Mouse (Mus musculus) cerebellum, adult (tissue): ENCODE data around the gene Nr1i3.
"Not testable (repeated sequence)": the region's sequence is repeated elsewhere in the genome, so short reads cannot be mapped to it uniquely, and the experiment has no call there.

ENCODE experiments used
- ATAC-seq: cut with Nextera tagmentation; 2 replicates; pipeline ENCODE4 v1.9.2; 2017; ENCODE audit warnings: mild to moderate bottlenecking, moderate library complexity, mixed read lengths; ENCODE audit not compliant: insufficient number of reproducible peaks, low FRiP score, low TSS enrichment

Nr1i3 gene

GRCm38 (mm10) chr1:171226780-171227179 is 13.0 kb downstream of the Nr1i3 start:
- ATAC-seq = no peak

DNA sequence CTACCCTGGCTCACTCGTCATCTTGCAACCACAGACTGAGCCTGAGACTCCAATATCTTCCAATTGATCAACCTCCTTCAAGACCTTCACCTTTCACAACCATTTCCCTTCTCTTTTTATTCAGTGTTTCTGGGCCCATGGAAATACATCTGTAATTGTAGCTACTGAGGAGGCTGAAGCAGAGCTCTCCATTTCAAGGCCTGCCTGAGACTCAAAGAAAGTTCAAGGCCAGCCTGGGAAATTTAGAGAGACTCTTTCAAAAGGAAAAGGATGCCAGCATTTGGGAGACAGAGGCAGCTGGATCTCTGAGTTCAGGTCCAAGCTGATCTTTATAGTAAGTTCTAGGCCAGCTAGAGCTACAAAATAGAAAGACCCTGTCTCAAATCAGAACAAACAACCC is 14.1 kb downstream of the Nr1i3 start:
- no peak for ATAC-seq

GRCm38 (mm10) chr1:171229750-171230149 is 16.0 kb downstream of the Nr1i3 start:
- no peak for ATAC-seq

DNA sequence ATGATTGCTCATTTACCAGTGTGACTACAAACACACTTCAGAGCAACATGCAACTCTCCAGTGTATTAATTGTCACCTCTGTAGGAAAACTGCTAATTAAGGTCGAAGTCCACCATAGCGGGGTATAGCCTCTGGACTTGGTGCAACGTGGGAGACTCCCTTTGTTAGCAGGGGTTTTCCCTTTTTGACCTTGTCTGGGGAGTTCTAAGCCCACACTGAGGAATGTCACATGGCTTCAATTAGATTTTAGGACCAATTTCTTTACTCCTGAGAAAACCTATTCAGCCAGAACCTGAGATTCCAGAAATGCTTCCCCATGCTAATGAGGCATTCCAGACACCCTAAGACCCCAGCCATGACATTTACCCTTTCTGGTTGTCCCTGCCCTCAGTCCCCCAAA is 16.4 kb downstream of the Nr1i3 start:
- no peak for ATAC-seq

DNA sequence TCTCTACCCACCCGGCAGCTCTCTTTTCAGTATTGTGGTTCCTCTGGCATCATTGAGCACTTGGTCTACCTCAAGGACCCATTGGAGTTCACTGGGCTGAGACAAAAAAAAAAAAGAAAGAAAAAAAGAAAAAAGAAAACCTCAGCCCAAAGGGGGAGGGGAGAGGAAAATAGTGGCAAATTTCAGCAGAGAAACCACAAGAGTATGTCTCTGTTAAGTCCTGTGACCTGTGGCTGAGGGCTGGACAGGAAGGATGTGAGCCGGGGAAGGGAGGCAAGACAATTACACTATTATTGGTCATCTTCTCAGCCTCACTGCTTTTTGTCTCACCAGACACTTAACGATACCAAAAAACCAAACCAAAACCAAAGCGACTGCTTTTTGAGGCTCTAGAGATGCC is 18.1 kb downstream of the Nr1i3 start:
- no peak for ATAC-seq

DNA sequence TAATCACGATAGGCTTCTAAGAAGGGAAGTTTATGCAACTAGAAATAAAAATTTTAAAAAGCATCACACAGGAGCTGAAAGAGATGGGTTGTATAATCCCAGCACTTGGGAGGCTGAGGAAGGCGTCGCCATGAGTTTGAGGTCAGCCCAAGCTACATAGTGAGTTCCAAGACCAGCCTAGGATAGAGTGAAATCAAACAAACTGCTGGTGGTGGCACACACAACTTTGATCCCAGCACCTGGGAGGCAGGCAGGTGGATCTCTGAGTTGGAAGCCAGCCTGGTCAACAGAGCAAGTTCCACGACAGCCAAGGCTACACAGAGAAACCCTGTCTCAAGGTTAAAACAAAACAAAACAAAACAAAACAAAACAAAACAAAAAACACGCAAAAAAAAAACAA is 18.6 kb downstream of the Nr1i3 start:
- no peak for ATAC-seq

DNA sequence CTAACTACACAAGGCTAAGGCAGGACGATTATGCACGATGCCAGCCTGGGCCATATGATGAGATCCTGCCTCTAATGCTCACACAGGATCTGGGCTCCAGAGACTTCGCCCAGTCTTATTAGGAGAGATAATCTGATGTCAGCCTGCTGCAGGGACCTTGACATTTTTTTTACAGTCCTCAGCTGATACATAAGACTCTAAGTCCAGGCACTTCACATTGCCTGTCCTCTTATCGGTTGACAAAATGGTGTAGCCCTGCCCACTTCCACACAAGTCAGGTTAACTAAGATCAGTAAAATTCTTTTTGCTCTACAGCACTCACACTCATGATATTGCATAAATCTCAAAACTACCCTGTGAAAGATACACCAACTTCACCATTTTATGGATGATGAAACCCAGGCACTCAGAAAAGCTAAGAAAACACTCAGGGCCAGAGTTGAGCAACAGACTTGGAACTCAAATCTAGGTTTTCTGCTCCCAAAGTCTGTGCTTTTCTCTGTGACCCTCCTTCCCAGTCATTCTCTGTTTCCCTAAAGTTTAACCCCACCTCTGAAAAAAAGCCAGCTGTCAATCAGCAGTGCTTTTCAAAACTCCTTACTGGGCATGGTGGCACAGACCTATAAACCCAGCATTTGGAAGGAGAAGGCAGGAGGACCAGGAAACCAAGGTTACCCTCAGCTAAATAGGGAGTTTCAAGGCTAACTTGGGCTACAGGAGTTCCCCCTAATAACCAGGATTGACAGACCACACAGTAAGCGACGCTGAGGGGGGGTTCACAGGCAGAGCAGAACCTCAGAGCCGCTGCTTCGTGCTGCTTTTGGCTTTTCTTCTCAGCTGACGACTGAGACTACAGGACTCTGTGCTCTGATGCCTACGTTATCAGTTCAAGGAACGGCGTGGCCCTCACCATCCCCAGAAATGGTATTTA is 19.3 kb downstream of the Nr1i3 start:
- no peak for ATAC-seq

DNA sequence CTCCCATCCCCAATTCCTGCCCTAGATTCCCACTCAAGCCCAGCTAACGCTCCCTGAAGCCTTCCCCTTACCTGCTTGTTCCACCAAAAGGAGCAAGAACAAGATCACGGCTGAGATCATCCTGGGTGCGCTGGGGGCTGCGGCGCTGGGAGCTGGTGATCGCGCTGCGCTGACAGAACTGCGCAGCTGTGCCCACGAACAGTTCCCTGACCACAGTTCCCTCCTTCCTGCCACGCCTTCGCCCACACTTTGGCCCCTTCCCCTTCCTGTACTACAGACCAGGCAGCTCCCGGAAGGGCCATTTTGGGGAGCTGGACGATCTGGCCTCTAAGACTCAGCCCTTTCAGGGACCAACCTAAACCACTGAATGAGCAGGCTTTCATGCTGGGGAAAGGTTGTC is 20.4 kb downstream of the Nr1i3 start, which contains the start of gene Fcer1g:
Fcer1g (minus strand) TSS at position 240 of the 400 bp plus-strand sequence.
- no peak for ATAC-seq

DNA sequence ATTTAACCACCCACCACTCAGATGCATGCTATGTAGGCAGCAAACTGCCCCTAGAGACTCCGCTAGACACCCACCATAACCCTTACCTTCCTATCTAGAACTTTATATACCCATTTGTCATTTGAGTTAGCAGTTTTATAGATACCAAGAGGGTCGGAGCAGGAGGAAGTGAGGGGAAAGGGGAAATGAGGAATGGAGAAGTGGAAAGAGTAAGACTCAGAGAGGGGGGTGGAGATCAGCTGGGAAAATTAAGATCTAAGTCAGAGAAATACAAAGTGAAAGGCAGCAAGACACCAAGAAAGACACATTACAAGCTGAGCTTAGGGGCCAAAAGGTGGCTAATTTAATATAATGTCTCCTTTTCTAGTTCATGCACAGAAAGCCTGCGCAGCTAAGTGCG is 20.8 kb downstream of the Nr1i3 start:
- no peak for ATAC-seq

DNA sequence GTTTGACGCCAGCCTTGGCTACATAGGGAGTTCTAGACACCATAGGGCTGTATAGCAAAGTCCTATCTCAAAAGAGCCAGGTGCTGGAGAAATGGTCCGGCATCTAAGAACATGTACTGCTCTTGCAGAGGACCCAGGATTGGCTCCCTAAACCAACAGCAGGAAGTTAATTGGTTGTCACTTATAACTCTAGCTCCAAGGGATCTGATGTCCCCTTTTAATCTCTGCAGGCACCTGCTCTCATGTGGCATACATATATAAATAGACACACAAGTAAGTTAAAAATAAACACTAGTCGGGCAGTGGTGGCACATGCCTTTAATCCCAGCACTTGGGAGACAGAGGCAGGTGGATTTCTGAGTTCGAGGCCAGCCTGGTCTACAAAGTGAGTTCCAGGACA is 22.0 kb downstream of the Nr1i3 start:
- ATAC-seq = no peak

DNA sequence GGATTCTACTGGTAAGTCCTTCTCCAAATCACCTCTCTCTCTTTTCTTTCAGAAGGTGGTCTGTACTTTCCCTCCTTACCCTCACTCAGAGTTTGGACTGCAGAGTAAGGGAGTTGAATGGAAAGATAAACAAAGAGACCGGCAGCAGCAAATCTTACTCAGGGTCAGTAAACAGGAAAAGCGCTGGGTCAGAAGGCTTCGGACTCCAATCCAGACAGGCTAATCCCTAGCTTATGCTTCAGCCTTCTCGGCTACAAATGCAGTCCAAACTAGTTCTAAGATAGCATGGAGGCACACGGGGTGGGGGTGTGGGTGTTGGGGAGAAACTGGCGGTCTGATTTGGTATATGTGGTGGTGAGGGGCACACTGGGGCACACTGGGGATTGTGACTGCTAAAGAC is 23.7 kb downstream of the Nr1i3 start:
- no peak for ATAC-seq

GRCm38 (mm10) chr1:171238463-171238862 is 24.7 kb downstream of the Nr1i3 start:
- no peak for ATAC-seq

DNA sequence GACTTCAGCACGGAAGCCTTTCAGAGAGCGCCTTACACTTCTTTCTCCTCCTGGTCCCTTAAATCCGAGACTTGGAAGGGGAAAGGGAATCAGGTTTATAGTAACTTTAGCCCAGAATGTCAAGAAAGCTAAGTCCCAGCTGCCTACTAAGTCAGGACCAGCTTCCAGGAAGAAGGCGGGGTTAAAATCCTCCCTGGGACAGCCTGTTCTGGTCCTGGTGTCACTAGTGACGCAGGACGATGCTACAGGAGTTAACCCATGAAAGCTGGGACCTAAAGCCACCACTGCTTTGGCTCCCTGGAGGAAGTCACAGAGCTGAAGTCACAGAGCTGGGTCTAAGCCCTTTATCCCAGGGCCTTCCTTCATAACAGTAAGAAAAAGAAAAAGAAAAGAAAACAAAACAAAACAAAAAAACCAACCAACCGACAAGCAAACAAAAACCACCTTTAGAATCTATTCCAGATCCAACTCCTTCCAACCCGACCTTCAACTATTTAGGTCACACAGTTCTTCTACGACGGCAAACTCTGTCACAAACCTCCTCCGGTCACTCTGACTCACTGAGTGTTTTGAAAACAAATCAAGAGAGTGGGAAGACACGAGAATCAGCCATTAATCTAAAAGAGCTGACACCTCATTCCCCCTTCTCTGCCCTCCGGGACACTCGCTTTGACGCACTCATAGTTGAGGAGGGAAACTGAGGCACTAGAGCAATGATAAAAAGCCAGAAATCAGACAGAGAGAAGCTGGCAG is 26.4 kb downstream of the Nr1i3 start:
- ATAC-seq = no peak

DNA sequence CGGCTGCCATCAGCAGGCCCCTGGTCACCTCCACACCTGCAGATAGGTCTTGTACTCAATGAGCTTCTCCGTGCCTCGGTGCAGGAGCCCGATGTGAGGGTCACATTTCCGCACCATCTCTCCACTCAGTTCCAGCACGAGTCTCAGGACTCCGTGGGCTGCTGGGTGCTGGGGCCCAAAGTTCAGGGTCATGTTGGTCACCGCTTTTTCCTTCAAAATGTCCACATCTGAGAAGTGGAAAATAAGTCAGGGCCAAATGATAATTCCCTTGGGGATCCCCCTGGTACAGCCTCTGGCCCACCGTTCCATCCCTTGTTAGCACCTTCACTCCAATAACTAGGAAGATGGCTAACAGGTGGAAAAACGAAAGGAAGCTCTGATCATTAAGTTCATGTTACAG is 27.1 kb downstream of the Nr1i3 start:
- no peak for ATAC-seq

GRCm38 (mm10) chr1:171241952-171242351 is 28.2 kb downstream of the Nr1i3 start:
- not testable (repeated sequence) for ATAC-seq

DNA sequence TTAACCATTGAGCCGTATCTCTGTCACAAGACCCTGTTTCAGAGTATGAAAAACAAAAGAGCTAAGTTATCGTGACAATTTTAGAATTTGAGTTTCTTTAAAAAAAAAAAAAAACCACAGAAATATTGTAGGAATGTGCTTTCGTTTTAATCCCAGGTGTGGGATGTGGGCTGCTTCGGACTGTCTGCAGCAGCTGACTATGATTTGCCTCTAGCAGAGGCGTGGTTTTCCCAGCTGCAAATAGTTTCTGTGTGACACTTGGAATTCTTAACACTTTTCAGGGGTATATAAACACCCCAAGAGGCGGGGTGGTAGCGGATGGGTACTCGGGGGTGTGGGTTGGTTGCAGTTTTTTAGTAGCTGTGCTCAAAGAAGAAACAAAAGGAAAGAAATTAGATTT is 31.6 kb downstream of the Nr1i3 start:
- ATAC-seq = no peak

GRCm38 (mm10) chr1:171246709-171247452 is 33.1 kb downstream of the Nr1i3 start:
- peak; percentile 96 for ATAC-seq

- 0 out of 2 replicates have a peak, but pooled peaks have one; percentile 1 for ATAC-seq
Measured at GRCm38 (mm10) chr1:171247453-171247841, 33.7 kb downstream of the Nr1i3 start.

DNA sequence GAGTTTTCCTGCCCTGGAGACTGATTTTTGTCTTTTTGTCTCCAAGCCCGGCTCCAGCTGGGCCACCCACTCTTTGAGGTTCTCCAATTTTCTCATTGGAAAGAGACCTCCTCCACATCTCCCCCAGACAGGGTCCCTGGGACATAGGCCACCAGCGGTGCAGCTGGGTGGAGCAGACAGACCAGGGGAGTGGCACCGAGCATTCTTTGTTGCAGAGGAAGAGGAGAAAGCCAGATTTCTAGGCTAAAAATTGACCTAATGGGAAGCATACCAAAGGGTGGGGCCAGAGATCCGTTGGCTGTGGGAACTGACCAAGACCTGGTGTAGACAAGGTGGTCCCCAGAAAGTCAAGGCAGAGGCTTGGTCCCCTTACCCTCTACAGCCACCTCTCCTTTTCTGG is 34.1 kb downstream of the Nr1i3 start:
- no peak for ATAC-seq

DNA sequence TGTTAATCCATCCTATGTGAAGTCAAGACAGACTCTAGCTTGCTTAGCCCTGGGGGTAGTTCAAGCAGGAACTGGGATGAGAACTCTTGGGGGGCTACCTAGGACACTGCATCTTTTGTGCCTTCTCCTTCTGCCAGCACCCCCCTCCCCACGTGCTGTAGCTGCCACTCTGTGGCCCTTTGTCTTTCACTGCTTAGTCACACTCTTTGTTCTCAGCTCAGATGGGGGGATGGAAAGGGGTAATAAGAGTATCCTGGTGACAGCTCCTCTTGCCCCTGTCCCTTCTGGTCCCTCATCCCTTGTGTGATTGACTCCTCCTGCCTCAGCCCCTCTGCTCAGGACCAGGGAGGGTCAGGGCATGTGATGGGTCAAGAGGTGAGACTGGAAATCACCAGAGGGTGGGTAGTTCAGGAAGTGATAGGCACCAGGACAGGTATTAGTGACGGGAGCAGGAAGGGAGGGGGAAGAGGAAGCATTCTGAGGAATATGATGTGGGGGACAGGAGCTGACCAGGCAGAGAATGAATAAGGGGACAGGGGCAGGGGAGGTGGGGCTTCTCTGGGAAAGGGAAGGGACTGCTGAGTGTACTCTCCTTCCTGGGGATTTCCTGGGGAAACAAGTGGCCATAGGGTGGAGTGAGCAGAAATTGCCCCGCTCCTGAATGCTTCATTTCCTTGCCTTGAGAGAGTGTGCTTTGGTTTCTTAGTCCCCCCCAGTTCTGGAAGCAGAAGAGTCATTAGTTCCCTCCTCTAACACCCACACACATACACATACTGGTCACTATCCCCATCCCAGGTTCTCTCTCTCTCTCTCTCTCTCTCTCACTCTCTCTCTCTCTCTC is 34.8 kb downstream of the Nr1i3 start:
- no peak for ATAC-seq
